Mouse (Mus musculus) layer of hippocampus, postnatal 25 days (tissue): ENCODE measurements around the gene Mipol1. TPM values are rescaled to one million over a fixed set of nuclear protein-coding genes. Genes with fewer than 3 reads are reported as not detected.

Source experiments
- DNase-seq, 2 experiments: peaks; one replicate each; pipeline ENCODE4 v3.0.0; 2022; ENCODE audit warnings: mixed read lengths in 2 of 2, low spot score in 1 of 2; ENCODE audit errors: extremely low spot score in 1 of 2
- total RNA-seq, 2 experiments: library from RNA; stranded (reverse); gene quantifications; 2 replicates each; pipeline ENCODE4 v1.2.3; 2021

Gene Mipol1
- total RNA-seq, 2 experiments from 2014 or later = 4.4 to 6.0 TPM

DNA sequence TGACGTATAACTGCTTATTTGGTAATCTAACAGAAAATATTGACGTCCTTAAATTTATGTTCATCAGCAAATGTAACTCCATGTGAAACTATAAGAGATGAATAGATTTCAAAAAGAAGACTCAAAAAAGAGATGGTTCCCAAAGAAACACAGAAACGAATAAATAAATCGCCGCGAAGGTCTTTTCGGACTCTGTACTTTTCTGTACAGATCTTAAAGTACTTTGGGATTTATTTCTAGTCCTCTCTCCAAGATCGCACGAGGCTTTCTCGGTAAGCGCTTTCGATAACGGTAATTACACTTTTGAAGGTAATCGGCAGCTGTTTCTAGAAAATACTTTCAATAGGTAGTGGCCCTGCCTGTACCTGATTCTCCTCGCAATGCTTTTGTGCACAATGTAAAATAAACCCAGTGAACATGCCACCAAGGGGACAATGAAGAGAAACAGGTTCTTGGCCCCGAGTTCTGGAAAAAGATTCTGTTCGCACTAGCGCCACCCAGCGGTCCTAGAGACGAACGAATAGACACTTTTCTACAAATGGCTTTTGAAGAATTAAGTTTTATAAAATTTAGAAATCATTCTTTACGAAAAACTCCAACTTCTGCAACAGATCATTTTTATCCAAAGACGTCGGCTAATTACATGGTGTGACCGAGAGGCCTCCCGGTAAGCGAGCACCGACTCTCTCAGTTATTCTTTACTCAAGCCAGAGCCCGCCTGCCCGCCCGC lies 314.6 kb downstream of the Mipol1 start:
- no peak for DNase-seq

DNA sequence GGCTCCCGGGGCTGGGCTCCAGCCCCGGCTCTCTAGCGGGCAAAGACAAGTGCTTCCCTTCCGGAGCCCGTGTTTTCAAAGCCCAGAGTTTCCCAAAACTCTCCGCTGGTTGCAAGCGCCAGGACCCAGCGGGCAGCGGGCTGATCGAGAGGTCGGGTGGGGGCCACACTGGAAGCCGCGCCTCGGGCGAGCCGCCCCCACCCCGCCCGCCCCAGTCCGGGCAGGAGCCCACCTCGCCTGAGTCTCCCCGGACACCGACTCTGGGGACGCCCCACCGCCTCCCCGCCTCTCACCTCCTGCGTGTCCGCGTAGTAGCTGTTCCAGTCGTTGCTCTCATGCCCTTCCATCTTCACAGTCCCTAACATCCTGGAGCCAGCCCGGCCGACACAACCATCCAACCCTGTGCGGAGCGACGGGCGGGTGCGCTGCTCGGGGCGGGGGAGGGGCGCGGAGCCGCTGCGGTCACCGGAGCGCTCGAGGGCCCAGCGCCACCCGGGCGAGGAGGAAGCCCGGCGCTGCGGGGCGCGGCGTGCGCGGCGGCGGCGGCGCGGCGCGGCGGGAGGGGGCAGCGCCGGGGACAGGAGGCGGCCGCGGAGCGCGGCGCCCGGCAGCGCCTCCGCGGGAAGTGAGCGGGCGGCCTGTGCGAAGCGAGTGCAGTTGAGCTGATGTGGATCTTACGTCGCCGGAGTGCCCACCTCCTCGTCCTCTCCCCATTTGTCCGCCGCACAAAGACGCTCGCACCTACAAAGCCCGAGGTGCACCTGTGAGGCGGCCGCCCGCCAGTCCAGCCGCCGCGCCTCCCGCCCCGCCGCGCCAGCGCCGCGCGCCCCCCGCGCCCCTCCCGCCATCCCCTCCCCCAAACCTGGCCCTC lies 315.4 kb downstream of the Mipol1 start:
- DNase-seq = no peak

Other genes starting within 250 kb of the Mipol1 start
- gene Slc25a21, start 33.0 kb upstream of the Mipol1 start, total RNA-seq = under 1 TPM; 0.37 to 0.49 TPM
- 10 to 100 TPM; 15.5 to 18.0 TPM for gene Prps1l3, start within 50 bp of the Mipol1 start, total RNA-seq